Mouse (Mus musculus) fibroblast of lung, adult 2 months (primary cell): ENCODE data around the gene Cytip.
"Not testable (repeated sequence)": the region's sequence is repeated elsewhere in the genome, so short reads cannot be mapped to it uniquely, and the experiment has no call there.

ENCODE experiments used
- DNase-seq: peaks from one replicate; pipeline ENCODE4 v3.0.0-alpha.2; 2011; ENCODE audit warnings: low read depth

Gene Cytip

DNA sequence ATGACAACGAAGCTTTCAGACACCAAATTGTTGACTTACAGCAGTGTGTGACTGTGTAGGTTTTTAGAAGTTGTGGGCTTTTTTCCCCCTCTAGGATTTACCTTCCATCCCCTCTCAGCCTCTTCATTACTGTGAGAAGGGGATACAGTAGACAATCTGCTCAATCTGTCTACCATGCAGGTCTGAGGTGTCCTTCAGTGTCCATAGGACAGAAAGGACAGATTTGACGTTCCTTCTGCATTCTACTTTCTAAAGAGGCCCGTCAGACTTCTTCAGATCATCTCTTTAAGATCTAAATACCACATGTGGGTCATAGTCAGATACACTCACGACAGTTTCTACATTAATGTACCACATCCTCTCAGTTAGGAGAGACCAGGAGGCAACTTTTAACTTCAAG, 33.5 kb downstream of the Cytip start:
- no peak for DNase-seq

DNA sequence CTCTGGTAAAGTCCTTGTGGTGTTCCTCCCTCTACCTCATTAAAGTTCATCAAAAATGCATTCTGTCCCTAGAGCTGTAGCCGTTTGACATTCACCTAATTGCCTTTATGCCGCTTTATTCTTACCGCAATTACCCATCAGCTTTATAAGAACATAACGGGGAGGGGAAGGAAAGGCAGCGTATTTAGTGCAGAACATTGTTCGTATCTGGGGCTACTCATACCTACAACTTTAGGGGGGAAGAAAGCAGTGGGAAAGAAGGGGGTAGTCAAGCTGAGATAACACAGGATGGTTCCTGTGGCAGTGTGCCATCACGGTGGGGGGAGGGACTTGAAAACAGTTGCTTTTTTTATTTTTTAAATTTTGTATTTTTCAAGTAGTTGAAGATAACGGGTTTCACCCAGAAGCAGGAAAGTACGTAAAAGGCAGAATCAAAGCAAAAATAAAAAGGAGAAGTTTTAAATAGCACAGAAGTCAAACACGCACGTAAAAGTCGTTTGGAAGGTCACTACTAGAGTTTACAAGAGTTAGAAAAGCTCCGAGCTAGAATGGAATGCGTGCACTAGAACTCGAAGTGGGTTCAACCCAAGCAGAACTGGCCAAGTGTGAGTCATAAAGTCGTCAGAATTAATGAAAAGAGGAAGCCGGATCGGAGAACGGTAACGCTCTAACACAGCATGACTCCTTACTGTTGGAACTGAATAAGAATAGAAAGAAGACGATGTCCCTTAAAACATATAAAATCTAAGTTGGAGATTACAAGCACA, 34.6 kb downstream of the Cytip start:
- DNase-seq = peak; percentile 33

DNA sequence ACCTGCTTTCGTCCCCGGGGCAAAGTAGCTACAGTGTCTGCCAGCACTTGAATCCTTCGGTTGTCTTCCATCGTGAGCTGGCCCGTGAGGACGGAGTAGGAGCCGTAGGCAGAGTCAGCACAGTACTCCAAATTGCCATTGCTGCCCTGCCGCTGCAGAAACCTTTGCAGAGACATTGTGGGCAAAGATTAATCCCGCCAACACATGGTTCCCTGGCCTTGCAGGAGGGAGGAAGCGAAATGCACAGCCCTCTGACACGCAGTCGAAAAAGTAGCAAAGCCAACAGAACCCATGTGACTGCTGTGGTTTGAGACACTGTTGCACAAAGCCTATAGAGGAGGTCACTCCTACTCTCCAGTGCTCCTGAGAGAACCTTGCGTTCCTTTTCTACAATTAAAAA, 35.5 kb downstream of the Cytip start:
- DNase-seq = no peak

DNA sequence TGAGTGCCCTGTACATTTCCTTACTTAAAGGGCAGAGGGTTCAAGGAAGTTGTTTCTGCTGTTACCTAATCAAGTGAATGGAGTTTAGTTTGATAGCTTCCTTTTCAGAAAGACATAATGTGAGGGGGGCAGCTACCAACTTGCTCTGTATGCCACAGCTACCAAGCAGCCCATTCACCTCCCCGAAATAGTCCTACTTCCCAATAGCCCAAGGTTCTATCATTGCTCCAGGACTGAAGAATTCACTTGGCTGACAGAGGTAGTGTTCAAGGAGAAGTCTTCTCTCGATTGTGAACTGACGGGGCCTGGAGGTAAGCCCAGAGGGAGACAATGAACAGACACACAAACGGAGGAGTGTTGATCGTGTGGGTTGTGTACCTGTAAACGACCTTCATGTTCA, 36.2 kb downstream of the Cytip start:
- no peak for DNase-seq

DNA sequence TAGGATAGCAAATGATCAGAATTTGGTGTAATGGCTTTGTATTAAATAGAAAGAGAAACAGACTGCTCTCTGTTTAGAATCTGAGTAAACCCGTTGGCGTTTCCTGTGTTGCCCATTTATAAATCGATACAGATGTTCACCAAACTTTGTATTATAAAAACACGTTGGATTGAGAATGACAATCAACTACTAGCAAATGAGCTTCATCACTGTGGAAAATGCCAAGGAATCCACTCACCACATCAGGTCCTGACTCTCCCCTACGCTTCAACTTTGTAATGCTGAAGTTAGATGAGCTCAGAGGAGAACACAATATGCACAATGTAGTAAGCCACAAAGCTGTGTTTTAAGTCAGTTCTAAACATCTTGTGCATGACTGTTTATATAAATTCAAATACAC, 36.8 kb downstream of the Cytip start:
- DNase-seq = no peak

DNA sequence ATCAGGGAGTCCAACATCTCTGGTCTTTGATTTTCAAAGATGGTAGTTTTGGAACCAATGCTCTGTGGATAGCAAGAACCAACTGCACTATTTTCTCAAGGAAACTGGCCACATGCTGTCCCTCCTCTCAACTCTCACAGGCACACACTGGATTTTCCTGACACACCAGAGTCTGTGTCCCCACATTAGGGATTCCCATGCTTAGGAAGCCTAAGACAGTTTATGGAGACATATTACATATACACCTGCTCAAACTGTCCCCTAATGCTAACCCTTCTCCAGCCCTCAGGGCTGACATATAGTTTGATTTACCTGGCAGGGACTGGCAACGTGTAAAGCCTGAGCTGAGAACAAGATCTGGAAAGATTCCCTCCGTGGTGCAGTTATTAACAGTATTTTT, 37.2 kb downstream of the Cytip start:
- no peak for DNase-seq

DNA sequence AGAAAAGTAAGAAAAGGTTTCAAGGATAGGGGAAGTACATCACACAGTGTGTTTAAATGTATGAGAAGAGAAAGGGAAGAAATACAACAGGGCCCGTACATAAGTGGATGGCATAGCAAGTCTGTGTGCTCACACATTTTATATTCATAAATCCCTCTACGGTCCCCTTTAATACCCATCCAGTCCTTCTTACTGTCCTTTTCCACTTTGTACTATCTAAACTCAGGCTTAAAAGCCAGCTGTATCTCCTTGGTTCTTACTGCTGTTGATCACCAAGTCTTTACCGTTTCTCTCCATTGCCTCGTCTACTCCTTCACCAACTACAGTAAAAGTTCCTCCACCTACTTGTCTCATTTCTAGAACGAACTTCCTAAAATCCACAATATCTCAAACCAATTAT, 37.9 kb downstream of the Cytip start:
- no peak for DNase-seq

DNA sequence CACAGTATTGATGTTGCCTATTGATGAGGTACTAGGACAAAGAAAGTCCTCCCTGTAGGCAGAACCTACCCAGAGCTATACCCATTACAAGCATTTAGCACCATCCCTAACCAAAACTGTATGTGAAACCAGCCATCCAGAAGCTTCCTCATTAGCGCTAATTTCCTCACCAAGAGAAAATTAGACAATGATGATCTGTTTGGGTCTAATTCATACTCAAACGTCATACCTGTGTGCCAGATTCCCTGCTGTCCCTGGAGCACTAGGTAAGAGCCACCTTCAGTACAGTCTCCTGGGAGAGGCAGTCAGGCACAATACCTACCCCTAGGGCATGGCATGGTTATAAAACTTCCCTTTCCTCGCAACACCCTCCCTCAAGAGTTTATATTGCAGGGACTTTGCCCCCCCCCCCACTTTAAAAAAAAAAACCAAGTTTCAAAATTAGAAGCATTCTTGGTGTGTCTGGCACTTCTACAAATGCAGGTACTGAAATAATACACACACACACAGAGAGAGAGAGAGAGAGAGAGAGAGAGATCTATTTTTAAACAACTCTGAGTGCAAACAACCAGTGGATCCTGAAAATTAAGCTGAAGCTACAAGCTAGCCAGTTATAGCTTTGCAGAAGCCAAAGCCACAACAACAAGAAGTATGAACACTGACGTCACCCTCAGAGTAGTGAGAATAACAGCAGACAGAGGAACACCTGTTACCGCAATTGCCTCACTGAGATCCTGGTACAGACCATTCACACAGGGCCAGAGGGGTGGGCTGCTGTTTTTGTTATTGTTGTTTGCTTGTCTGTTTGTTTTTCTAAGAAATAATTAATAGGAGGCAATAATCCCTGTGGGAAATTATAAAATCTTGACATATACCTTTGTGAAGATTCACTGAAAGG, 38.6 kb downstream of the Cytip start:
- DNase-seq = no peak

DNA sequence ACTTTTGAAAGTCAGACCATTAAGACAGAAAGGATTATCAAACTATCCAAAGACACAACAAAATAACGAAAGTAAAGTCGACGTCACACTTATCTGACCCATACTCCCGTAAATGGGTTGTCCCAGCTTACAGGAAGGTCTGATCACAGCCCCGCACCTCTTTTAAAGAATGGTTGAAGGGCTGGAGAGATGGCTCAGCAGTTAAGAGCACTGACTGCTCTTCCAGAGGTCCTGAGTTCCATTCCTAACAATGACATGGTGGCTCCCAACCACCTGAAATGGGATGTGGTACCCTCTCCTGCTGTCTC, 39.3 kb downstream of the Cytip start:
- DNase-seq = no peak

DNA sequence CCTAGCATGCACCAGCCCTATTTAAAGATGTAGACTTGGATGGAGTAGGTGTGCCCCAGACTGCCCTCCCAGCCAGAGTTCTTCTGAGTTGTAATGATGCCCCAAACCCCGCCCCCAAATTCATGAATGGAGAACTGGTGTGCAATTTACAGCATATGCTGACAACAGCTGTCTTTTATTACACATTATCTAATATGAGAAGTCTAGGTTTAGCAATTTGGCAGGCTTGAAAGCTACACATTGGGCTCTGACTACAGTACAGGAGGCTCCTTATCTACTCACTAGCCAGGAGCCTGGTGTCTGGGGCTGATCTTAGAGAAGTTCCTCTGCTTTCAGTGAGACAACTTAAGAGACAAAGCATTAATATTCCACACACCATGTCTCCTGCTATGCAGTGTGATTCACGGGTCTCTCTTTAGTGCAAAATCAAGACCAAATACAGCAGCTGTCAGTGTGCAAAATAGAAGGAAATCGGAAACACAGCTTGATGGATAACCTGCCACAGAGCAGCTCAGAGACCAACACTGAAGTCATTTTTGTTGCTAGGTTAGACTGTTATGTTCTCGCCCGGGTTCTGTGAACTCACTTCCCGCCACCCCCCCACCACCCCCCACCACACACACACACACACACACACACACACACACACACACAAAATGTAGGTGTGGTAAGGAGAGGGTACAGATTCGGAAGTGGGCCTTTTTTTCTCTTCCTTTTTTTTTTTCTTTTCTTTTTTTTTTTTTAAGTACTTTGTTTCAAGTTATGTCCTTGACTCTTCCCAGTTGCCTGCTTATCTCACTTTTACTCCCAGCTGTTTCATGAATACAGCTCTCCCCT, 39.8 kb downstream of the Cytip start:
- no peak for DNase-seq

DNA sequence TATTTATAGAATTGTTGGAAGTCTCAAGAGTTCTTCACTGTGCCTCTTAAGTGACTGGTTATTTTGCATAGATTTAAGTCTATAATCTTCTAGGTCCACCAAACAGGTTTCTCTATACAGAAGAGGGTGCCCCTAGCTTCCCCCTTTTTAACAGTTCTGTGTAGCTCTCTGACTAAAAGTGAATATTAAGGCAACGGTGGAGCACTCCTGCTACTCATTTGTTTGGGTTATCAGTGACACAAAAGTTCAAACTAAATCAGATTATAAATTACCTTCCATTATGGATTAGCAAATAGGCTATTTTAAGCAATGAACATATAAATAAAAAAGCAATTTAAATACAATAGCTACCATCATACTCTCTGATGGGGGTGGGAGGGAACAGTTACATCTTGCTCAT, 40.8 kb downstream of the Cytip start:
- DNase-seq = no peak

DNA sequence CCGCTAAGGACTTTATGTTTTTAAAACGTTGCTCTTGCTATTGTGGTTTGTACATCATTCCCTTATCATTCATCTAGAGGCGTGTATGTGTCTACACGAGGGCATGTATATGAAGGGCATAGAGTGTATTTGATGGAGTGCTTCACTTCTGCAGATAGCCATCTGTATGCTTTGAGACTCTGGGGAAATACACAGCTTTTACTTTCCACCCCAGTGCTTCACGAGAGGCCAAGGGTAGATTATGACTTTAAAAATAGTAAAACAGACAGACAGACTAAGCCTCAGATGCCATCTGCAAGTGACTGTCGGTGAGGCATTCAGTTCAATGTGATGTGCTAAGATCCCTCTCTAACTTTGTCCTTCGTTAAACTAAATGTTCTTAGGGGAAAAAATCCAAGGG, 41.6 kb downstream of the Cytip start:
- no peak for DNase-seq

DNA sequence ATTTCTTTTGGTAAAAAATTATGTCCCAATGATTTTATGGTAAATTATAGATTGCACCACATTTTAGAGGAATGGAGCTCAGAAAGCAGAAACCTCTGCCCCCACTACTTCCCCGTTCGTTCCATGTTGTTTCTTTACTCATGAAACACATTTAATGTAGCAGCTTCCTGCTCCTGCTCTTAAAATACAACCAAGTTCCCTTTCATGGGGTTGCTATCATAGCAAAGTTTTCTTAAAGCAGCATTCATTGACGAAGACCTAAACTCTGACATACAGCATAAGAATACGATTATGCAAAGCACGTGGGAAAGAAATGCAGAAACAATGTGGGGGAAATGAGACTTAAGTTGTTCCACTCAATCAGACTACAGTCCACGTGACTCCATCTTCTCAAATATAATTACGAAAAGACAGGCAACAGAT, 45.3 kb downstream of the Cytip start:
- DNase-seq = no peak

DNA sequence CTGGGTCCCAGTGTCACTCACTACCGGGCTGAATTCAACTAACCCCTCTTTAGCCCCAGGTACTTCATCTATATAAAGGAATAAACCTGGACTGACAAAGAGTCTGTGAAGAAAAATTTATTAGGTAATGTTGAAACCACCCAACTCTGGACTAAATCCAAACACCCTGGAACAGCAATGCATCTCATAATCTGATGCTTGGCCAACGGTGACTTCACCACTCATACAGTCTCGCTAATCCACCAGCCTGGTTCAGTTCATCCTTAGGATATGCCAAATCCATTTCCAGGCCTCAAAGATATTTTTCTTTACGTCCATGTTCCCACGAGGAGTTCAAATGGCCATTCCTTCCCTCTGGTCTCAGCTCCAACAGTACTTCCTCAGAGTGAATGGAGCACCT, 48.8 kb downstream of the Cytip start:
- no peak for DNase-seq

DNA sequence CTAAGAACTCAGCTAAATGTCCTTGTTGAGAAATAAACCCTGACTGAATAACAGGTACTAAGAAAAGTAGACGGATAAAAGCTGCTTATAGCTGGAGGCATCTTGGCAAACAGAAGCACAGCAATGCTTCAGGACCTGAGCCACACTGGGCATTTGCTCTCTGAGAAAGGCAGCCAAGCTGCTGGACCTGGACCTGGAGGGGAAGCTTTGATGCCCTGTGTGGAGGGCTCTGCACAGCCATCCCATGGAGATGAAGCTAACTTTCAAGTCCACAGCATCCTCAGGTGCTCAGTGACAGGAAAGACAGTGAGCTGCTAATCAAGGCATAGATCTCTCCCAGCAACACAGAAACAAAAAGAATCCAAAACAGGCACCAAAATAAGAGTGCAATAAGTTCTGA, 54.8 kb downstream of the Cytip start:
- no peak for DNase-seq

DNA sequence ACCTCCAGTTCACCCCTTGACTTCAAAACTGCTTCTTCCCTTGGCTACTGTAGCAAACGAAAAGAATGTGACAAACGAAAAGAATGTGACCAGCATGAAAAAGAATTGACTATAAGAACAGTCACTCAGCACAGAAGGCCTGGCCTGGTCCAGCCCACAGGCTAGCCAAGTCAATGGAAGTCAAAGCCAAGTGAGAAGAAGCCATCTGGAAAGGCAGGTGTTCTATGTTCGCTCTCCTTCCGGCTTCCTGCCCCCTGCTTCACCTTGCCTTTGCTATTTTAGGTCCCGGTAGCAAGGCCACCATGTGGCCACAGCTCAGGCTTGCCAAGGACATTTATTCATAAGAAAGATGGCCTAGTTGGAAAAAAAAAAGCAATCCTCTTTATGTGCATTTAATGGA, 56.7 kb downstream of the Cytip start:
- DNase-seq = no peak

DNA sequence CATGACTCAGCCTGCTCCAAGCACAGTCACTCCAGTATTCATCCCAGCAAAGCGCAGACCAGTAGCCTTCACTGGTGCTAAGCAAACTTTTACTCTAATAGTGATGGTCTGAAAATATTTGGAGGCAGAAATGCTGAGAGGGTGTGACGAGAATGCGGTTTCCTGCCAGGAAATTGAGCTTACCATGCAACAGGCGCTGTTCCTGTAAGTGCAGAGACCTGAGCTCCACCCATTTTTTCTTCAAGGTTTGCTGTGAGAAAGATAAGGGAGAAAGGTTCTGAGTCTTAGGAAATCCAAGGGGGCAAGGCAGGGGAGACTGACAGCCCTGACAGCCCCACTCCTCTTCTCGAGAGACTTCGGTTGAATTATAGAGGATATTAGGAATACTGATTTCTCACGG, 57.7 kb downstream of the Cytip start:
- no peak for DNase-seq

DNA sequence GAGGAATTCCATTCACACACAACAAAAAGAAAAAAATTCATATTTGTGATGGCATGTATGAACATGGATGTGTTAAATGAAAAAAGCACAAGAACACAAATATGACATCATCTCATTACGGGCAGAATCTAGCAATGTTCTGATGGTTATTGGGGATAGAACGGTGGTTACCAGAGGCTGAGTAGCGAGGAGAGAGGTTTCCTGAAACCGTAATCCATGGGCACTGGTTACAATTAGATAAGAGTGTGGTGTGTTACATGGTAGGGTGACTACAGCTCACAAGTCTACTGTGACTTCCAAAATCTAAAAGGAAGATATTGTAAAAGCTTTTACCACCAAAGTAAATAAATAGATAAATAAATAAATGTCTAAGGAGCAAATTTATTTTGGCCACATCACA, 58.8 kb downstream of the Cytip start:
- no peak for DNase-seq

DNA sequence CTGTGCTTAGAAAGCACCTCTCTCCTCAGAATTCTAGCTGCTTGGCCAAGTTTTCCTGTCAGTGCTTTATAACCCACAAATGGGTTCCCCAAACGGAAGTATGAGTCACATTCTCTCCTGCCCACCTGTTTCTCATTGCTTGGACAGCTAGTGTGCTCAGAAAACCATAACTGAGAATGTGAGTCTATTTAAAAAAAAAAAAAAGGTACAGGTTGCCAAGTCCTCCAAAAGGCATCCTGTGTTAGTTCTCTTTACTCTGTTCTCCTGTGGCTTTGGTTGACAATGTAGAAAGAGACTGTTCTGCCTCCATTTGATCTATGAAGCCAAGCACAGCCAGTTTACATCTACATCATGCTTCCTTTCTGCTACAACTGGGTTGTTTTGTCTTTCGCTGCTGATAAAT, 60.3 kb downstream of the Cytip start:
- peak; percentile 36 for DNase-seq

DNA sequence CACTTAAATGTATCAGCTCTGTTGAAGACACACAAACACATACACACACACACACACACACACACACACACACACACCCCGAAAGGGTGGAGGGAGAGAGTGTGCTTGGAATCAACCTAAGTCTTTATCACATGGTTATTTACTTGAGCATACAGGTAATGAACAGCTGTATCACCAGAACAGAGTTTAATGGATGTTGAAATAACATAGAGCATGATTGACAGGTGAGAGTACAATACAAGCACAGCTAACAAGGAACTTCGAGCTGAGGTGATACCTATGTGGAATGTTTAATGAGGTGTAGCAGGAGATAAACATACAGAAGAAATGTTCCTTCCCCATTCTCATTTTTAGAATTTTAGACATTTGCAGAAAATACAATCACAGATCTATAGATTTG, 62.7 kb downstream of the Cytip start:
- DNase-seq = no peak

DNA sequence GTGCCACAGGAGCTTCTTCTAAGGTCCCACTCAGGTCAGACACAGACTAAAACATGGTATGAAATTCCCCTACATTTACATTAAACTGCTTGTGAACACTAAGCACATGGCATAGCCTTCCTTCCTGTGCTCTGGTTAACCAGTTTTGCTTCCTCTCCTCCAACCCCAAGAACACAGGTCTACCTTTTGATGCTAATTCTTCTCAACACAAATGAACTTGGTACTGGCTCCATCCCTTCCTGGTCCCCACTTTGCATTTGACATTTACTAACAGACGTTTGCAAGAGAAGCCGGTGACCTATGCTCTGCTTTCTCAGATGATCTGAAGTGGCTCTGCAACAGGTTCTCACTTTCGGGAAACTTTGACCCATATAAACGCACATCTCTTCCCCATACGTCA, 65.4 kb downstream of the Cytip start:
- DNase-seq = no peak

DNA sequence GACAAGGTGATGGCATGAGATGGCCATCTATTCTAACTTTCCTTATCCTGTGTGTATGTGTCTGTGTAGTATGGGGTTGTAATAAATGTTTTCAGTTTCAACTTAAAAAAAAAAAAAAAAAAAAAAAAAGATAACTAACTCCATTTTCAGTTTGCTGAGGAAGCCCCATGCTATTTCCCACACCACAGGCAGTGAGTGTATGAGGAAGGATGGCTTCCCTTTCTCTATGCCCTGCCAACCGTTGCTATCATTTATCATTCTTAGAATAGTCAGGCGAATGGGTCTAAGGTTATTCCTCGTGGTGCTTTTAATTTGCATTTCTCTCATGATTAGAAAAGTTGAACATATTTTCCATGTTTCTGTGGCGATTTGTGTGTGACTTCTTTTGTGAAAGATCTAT, 84.2 kb downstream of the Cytip start:
- no peak for DNase-seq

DNA sequence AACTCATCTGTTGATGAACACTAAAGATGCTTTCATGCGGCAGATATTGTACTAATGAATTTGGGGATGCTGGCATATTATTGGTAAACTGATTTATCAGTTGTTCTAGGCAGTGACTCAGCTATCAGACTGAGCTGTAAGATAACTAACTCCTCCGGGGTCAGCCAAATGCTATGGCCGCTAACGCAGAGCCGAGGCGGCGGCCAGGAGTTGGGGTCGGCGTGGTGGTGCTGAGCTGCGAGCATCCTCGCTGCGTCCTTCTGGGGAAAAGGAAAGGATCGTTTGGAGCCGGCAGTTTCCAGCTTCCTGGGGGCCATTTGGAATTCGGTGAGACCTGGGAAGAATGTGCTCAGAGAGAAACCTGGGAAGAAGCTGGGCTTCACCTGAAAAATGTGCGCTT, 87.4 kb downstream of the Cytip start:
- not testable (repeated sequence) for DNase-seq
